ENCODE assay signal across 10 mouse cellular contexts in the genomic region with DNA sequence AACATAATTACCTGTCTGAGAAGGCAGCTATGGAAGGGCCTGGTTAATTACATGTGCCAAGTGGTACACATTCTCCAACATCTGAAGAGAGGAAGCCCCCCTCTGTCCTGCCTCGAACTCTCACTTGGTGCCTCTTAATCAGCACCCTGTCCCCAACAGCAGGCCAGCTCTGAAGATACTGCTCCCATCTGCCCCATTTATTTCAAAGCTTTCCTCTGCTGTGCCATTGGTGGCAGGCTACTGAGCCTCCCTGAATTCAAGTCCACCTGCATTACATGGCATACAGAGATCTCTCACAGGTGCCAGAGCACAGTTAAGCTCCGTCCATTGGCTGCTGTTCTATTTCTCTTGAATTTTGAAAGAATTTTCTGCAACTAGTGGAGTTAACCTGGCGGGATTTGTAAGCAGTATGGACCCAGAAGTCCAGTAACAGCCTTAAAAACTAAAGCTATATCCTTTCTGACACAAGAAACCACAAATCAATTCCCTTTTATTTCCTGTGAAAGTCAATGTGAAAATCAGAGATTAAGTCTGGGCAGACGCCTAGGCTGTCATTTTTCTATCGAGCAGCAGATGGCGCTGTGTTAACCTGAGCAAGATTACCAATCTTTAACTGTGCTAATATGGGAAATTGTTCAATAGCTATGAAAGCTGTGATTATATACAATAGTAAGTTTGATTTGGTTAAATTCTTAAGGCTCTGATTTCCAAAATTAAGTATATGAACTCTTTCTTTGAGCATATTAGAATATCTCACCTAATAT. TPM values are rescaled to one million over a fixed set of nuclear protein-coding genes. Genes with fewer than 3 reads are reported as not detected.
DNase-seq lines count a peak whose midpoint lies in the region; ATAC-seq and TF ChIP-seq lines count a peak whose summit lies in the region.
"Had no signal": no experiment of that assay in that cellular context is flagged by ENCODE, and none has a peak within 500 bp of the region (broad histone marks: within the 10 kb centered on the region; RNA-seq: fewer than 3 reads in every experiment).

No protein-coding gene starts in this region.

- DNase-seq in cerebellum, postnatal 10 days: peak; percentile 63 to 67
- no peak for DNase-seq in cerebellum, adult 9-10 months
- DNase-seq in layer of hippocampus, postnatal 10 days (ENCODE audit: low spot score in 2 of 2): peak; percentile 38 to 55
- no peak for DNase-seq in layer of hippocampus, adult 9-10 months (ENCODE audit: low spot score)
- peak; percentile 51 to 57 for DNase-seq in B cell, adult 2 months
- peak; percentile 8 for DNase-seq in c-Kit-positive CD71-positive TER-119-positive erythroid progenitor cells, embryonic 14.5 days (ENCODE audit: low spot score)
- DNase-seq in lung, postnatal 0 days (ENCODE audit: low spot score): peak; percentile 38
- no peak for DNase-seq in gastrocnemius, postnatal 36 days

- H3K4me1 ChIP-seq in lung, postnatal 0 days (ENCODE audit: insufficient read depth, low read depth, low read length): no peaks in the 10 kb centered on the region
- H3K4me1 ChIP-seq: heart, embryonic 13.5 days had no signal

- no peak for ATAC-seq in lung, postnatal 0 days

- H3K9ac ChIP-seq in lung, postnatal 0 days (replicated peaks; ENCODE audit: low read depth): no peak overlapping the region
- H3K9ac ChIP-seq: heart, embryonic 13.5 days had no signal

- TF ChIP-seq EP300 in lung, postnatal 0 days (IDR thresholded peaks at IDR 0.05): no peak

- intact Hi-C loops in gastrocnemius, postnatal 36 days (cut with DNase I): loop anchor here (5.0 kb wide), 2 partner anchors 77 to 107 kb away; no protein-coding TSS in a partner anchor

- no peak overlapping the region for H3K27ac ChIP-seq in lung, postnatal 0 days (ENCODE audit: low read length)
- H3K27ac ChIP-seq: heart, embryonic 13.5 days had no signal

- no peaks in the 10 kb centered on the region for H3K9me3 ChIP-seq in lung, postnatal 0 days (ENCODE audit: low read length)
- H3K9me3 ChIP-seq: heart, embryonic 13.5 days had no signal

- no peaks in the 10 kb centered on the region for H3K36me3 ChIP-seq in lung, postnatal 0 days (ENCODE audit: insufficient read depth, low read length)
- H3K36me3 ChIP-seq: heart, embryonic 13.5 days had no signal

- H3K27me3 ChIP-seq in lung, postnatal 0 days (replicated peaks; ENCODE audit: insufficient read depth, low read length): no peaks in the 10 kb centered on the region
- H3K27me3 ChIP-seq: heart, embryonic 13.5 days had no signal

- TF ChIP-seq CTCF in lung, postnatal 0 days (IDR thresholded peaks at IDR 0.05): peak; percentile 79

- 32% methylated on average over 6 of the region's 6 CpGs for WGBS in lung, postnatal 0 days

- no peak overlapping the region for H3K4me3 ChIP-seq in lung, postnatal 0 days (ENCODE audit: low read depth, low read length)
- H3K4me3 ChIP-seq: heart, embryonic 13.5 days; megakaryocyte, embryonic 14.5 days had no signal

- no peak overlapping the region for H3K4me2 ChIP-seq in lung, postnatal 0 days (replicated peaks; ENCODE audit: low read depth, low read length)
- H3K4me2 ChIP-seq: heart, embryonic 13.5 days had no signal

RNA-seq across cellular contexts. Expression of a gene that starts 49.9 kb away (rescaled TPM):
- total RNA-seq in layer of hippocampus, postnatal 10 days (2021): 10 to 100 TPM; 34.9 to 37.4 TPM
- 7.9 and 8.0 TPM in 2 replicates for polyA plus RNA-seq in lung, postnatal 0 days (2015; fragmentation: Nextera tagmentation; extraction: Ambion mirVana)
- total RNA-seq in gastrocnemius, postnatal 36 days (2021): 1 to 10 TPM; 2.4 to 3.1 TPM

Comparison
In these comparisons a context has a peak if more than half of its experiments do, and no peak if none do; other contexts are left out.
1. DNase-seq: peak in cerebellum, postnatal 10 days (2 of 2), layer of hippocampus, postnatal 10 days (2 of 2), B cell, adult 2 months (2 of 2), c-Kit-positive CD71-positive TER-119-positive erythroid progenitor cells, embryonic 14.5 days (single experiment) and lung, postnatal 0 days (single experiment); none in cerebellum, adult 9-10 months (single experiment), layer of hippocampus, adult 9-10 months (single experiment) and gastrocnemius, postnatal 36 days (0 of 2).
2. RNA of a gene that starts 49.9 kb away (total RNA-seq): 34.9 to 37.4 TPM in layer of hippocampus, postnatal 10 days; 2.4 to 3.1 TPM in gastrocnemius, postnatal 36 days; every median in the first group is over 4 times any median in the second.